Mouse (Mus musculus) ES-E14 (cell line): ENCODE results near the gene Grk1.

Experiments
- HCFC1 ChIP-seq: IDR thresholded peaks from 2 replicates; pipeline ENCODE4 v1.6.1; 2012; ENCODE audit warnings: low read length, inconsistent platforms, borderline replicate concordance; ENCODE audit not compliant: insufficient read depth
- ZC3H11A ChIP-seq: IDR thresholded peaks from 2 replicates; pipeline ENCODE4 v1.6.1; 2012; ENCODE audit warnings: low read depth, mild to moderate bottlenecking, inconsistent platforms, low read length, borderline replicate concordance
- ZNF384 ChIP-seq: IDR thresholded peaks from 2 replicates; pipeline ENCODE4 v1.6.1; 2012; ENCODE audit warnings: low read depth, low read length, inconsistent platforms

- no peak for TF ChIP-seq ZC3H11A
- TF ChIP-seq HCFC1, result no peak
- TF ChIP-seq ZNF384, result no peak
Observed at GRCm38 (mm10) chr8:13459431-13459830, 54.5 kb downstream of the Grk1 start.
